Mouse (Mus musculus) urinary bladder, adult 18-20 months (tissue): ENCODE data around the gene Ripply3.

ENCODE experiments used
- DNase-seq, 2 experiments: peaks; one replicate each; pipeline ENCODE4 v3.0.0; 2022; ENCODE audit warnings: low spot score in 2 of 2, mixed read lengths in 2 of 2

Ripply3 gene

DNA sequence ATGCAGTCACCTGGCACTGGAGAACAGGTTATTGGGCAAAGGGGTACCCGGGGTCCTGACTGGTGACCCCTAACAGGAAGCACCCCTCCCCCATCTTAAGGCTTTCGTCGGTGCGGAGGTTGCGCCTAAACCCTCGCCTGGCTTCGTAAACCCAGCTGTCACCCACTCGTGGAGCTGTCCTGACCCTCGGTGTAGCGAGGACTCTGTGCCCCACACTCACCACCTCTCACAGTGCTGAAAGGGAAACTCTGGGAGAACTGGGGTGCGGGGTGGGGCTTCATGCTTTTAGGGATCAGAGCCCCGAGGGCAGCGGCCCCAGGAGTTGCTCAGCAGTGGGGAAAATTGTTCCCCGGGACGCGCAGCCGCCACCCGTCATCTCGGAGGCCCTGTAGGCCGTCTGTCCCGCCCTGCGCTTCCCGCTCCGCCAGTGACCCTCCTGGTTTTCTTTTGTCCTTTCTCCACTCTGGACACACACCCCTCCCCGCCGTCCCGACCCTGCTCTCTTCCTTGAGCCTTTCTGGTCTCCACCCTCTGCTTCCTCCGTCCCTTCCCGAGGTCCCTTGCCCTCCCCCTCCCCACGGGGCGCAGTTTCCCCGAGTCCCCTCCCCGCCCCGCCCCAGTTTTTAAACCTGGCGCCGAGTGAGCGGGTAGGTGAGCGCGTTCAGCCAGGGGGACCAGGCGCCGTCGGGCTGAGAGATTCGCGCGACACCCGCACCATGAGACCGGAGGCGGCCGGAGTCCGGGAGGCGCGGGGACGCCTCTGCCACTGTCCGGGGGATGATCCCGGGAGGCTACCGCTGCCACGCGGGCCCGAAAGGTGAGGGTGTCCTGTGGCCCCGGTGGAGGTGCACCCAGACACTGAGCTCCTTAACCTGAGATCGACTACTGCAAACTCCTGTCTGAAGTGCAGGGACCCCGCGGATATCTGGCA lies at the start of gene Ripply3:
Ripply3 (plus strand) TSS at position 640 of the 931 bp plus-strand sequence.
- peak; percentile 24 to 57 for DNase-seq

DNA sequence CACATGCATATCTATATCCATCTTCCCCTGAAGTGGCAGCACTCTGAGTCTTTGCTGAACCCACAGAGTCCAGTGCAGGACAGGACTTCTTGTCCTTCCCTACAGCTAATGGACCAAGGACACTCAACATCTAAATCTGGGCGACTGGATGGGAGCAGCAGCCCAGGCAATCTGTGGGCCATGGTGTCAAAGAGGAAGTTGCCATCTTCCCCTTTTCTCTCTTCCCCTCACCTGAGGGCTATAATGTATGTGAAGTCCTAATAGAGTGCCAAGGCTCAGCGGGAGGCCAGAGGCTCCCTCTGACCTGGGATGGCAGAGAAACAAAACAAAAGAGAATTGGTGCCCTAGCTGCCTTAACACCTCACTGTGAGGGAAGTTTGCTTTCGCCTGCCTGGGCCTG lies 44.2 kb upstream of the Ripply3 start:
- no peak for DNase-seq

DNA sequence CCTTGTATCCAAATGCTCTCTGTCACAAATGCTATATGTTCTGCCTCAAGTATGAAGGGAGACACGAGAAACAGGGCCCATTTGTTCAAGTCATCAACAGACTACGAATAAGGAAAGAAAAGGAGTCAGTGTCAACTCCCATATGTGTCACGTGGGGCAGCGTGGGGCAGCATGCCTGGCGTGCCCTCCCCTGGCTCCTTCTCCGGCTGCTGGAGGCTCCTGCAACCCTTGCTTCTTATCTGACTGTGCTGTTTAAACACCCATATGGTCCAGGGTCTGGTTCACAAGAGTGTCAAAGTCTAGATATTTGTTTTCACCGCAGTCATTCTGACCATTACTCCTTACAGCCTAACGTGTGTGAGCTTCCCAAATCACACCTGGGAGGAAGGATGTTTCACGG lies 40.4 kb upstream of the Ripply3 start:
- no peak for DNase-seq

DNA sequence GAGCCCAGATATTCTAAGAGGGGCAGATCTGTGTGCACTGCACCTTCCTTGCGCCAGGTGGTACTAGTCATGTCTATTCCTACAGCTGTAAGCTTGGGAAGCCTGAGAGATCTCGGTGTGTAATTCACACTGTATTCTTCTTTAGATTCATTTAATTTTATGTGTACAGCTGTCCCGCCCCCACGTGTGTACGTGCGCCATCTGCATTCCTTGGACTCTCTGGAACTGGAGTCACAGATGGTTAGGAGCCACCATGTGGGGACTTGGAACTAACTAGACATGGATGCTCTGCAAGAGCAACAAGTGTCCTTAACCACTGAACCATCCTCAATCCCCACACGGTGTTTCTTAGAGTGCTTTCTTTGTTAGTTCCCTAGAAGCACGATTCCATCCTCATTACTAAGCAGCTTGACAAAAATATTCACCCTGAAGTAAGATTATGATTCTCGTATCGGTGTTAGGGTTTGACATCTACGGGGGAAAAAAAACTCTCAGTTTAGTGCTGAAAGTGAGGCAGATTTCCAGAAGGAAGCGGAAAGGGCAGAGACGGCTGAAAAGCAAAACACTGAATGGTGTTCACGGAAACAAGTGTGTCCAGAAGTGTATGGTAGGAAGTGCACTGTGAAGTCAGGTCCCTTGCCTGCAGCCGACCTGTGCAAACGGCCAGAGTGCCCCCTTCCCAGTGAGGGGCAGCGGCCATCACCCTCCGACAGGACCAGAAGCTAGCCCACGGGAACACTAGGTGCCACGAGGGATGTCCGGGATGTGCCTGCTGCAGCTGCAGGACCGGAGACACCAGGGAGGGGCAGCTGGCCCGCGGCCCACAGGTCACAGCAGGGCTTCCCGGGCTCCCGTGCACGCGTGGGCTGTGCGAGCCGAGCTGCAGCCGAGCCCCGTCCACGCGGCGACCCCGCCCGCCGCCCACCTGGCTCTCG lies 38.8 kb upstream of the Ripply3 start:
- DNase-seq = peak in 1 of 2 experiments; percentile 40

DNA sequence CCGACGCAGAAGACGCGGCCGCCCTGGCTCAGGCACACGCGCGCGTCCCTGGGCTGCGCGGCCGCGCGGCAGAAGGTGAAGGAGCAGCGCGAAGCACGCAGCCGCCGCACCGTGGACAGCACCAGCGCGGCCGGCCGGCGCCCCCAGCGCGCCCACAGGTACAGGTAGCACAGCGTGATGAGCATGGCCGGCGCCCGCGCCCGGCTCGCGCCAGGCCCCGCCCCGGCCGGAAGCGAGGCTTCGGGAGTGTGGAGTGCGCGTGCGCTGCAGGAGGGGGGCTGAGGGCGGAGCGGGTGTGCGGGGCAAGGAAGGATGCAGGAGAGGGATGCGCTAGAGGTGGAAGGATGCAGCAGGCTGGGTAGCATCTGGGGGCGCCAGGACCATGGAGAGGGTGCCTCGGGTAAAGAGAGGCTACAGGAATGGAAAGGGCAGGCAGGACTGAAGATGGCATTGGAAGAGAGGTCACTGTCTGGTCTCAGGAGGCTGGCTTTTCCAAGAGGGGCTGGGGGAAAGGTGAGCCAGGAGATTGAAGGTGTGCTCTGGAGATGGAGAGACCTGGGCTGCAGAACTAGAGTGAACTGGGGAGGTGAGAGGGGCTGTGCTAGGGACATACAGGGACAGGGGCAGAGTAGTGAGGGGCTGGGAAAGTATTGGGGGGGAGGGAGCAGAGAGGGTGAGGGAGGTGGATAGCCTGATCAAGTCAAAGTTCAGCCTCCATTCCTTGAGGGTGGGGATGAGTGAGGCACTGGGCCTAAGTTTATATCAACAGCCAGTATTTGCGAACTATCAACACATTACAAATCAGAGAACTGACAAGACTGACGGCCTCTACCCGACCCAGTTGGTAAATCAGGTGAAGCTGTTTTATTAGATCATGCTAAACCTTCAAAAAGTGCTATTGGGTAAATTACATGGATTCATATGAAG lies 37.9 kb upstream of the Ripply3 start:
- peak; percentile 66 to 73 for DNase-seq

DNA sequence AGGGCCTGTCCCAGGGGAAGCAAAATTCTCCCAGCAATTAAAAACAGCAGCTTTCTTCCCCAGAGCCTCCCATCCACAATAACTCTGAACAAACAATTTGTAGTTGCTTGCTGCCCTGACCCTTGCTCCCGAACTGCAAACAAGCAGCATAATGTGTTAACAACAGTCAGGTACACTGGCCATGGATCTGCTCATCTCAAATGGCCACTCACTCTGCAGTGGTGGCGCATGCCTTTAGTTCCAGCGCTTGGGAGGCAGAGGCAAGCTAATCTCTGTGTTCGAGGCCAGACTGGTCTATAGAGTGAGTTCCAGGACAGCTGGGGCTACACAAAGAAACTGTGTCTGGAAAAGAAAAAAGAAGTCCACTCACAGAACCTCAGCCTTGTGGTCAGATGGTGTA lies 37.1 kb upstream of the Ripply3 start:
- DNase-seq = no peak

DNA sequence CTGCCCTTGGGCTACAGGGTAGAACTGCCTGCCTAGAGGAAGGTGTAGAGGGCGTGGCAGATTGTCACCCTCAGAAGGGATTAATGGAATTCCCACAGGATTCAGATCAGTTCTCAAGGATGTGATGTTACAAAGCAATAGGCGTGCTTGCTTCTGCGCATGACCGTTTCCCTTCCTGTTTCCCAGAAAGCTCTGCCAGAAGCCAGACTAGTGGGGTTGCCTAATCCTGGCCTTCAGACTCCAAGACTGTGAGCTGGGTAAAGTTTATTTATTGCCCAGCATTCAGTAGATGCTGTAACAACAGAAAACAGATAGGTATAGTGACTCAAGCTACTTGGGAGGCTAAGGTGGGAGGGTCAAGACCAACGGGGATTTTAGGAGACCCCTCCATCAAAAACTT lies 30.1 kb upstream of the Ripply3 start:
- DNase-seq = no peak

DNA sequence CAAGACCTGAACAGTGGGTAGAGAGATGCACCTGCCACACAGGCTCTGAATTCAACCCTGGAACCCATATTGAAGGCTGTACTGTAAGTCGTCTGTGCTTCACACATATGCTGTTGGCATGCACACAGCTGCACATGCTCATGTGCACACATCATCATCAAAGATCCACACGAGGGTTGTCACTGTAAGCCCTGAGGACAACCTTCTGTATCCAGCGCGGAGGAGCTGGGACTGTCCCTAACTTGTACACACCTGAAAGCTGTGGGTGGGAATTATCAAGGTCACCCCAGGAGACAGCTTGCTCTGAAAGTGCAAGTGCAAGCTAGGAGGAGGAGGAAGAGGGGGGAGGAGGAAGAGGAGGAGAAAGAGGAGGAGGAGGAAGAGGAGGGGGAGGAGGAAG lies 29.0 kb upstream of the Ripply3 start:
- no peak for DNase-seq

DNA sequence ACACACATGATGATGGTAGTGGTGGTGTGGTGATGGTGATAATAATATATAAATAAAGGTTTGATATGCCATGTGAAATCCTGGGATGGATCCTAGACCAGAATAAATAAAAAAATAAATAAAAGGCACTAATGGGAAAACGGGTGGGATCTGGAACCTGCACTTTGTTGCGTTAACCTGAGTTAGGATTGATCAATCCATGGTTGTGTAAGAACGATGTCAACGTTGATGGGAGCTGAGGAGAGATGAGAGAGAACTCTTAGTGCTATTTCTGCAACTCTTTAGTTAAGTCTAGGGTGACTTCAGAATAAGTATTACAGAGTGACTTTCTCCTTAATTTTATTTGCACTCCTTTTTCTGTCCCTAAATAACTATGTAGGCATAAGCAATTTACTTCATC lies 27.0 kb upstream of the Ripply3 start:
- DNase-seq = no peak

DNA sequence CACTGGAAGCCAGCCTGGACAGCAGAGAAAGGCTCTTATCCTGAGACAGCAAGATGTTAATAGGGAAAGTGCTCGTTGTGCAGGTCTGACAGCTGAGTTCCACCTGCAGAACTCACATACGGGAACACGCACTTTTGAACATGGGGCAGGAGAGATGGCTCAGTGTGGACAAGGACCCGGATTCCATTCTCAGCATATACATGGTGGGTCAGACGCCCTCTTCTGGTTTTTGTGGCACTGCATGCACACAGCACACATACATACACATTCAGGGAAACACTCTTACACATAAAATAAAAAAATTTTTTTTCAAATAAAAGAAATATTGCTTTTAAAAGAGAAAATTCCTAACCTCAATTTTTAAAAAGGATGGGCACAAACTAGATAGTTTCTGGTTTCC lies 26.5 kb upstream of the Ripply3 start:
- DNase-seq = no peak

DNA sequence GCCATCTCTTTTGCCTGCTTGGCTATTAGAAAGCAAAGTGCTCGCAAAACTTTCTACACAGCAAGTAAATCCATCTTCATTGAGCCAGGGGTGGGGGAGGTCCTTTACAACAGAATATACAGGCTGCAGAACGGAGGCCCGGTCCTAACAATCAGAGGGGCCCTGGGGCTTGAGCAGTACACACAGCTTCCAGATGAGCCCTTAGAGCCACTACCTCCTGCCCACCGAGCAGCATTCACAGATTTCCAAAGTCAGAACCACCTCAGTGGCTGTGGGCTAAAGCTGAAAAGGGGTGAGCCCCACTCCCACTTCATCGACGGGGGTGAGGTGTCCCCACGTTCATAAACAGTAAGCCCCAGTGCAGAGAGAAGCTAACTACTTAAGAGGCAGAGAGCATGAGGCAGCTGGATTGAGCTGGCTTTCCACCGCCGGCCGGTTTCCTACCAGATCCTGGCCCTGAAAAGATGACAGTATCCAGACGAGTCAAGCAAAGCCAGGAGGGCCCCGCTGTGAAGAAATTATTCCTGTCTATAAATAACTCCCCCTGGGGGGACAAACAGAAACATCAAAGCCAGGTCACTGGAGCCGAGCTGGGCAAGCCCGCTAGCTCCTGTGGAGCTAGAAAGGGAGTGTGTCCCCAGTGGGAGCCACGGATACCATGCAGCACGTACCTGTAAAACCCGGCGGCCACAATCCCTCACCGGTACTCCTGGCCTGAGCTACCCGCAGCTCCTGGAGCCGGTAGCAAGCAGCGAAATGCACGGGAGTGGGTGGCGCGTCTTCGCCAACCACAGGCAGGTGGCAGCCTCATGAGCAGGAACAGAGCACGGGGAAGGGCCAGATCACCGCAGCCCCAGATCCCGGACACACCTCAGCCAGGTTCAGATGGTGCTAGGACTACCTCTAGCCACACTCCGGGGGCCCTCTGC lies 25.7 kb upstream of the Ripply3 start:
- DNase-seq = peak; percentile 26 to 34

DNA sequence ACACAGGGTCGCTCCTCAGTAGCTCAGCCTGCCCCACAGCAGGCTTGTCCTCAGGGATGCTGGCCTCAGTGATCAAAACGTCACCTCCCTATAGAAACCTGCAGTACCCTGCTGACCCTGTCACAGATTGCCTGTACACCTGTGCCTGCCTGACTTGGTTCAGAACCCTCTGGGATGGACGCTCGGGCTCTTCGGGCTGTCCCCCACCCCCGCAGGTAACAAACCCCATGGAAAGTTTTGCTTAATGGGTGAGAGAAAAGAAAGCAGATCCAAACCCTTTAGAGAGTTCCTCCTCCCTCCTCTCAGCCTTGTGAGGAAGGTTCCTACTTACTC lies 25.1 kb upstream of the Ripply3 start:
- no peak for DNase-seq

DNA sequence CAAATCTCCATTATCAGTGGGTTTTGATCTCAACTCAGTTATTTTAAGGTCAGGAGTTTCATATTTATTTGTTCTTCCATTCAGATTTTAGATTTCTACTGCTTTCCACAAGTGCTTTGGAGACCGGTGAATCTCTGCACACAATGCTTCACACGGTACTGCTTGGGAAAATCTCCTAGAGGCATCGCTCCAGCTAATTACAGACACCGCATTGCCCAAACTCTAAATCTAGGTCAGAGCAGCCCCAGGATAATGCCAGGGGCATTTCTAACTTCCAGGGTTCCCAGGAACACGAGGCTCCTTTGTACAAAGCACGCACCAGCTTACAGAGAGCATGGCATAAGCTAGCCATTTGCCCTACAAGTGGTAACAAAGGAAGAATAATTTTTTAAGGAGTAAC lies 20.7 kb upstream of the Ripply3 start:
- no peak for DNase-seq

DNA sequence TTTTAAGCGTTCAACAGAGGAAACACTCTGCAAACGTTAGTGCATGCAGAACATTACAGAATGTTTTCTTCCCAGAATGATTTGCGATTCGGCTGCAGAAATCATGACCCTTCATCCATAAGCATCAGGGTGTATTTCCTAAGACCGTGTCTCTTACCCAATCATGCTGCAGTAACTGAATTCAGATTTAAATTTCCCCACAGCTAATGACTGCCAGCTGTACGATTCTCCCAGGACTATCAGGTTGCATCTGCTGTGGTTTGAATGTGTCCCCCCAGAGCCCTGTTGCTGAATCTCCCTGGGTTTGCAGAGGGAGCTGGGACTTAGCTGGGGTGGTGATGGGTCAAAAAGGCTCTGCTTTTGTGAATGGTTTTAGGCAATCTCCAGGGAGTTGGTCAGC lies 20.3 kb upstream of the Ripply3 start:
- DNase-seq = no peak

DNA sequence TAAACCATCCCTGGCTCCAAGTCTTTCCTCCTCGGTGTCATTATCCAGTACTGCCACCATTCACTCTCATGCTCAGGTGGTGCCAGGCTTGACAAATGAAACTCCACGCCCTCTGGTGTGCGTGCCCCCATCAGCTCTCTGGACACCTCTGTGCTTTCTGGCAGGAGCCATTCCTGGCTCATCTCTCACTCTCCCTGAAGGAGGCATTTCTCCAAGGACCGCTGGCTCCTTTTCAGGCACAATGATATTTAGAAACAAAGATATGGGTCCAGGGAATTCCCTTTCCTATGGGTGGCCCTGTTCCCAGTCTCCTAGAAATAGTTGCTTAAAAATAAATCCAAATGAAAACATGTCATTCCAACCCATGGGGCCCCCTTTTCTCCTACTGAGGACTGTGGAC lies 19.2 kb upstream of the Ripply3 start:
- DNase-seq = no peak

DNA sequence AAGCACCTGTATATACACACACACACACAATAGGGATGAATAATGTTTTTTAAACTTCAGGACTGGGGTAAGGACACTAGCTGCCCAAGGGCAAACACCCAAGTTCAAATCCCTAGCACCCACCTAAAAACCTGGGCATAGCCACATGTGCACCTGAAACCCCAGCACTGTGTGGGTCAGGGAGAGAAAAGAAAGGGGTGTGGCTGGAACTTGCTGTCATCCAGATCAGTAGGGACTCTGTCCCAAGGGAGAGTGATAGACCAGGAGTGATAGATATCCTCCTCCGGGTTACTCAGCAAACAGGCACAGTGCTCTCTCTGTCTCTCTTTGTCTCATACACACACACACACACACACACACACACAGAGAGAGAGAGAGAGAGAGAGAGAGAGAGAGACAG lies 16.8 kb upstream of the Ripply3 start:
- no peak for DNase-seq

DNA sequence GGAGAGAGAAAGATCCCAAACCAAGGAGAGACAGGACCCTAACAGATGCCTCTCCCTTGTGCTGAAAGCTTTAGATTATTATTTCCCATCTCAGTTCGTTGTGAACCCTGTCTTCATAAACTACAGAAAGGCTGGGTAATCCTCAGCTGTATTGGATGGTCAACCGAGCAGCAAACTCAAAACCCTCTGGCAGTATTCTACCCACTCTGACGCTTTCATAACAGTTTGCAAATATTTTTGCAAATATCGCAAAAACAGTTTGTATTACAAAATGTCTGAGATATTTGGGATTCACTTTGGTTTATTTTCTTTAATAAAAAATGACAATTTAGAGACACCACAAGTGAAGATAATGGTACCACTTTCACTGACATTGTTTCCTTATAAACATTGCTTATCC lies 16.3 kb upstream of the Ripply3 start:
- no peak for DNase-seq

DNA sequence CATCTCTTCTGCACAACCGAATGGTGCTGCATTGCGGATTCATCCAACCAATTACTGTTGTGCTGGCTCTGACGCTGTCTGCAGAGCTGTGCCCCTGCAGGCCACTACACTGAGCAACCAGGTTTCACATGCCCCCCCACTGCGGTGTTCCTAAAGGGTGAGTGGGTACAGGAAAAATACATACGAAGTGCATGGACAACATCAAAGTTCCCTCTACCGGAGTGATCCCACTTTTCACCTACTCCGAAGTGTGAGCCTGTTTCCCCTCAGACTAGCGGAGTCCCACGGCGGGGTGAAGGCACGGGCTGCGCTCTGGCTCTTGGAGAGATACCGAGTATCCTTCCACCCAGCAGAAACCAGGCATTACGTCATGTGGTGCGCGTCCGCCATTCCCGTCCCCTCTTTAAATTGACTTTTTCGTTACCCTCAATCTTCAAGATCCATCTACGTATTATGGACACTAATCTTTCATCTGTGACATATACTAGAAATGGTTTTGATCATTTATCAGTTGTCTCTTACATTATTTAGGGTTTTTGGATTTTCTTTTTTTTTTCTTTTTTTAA lies 15.5 kb upstream of the Ripply3 start:
- peak; percentile 61 to 67 for DNase-seq

DNA sequence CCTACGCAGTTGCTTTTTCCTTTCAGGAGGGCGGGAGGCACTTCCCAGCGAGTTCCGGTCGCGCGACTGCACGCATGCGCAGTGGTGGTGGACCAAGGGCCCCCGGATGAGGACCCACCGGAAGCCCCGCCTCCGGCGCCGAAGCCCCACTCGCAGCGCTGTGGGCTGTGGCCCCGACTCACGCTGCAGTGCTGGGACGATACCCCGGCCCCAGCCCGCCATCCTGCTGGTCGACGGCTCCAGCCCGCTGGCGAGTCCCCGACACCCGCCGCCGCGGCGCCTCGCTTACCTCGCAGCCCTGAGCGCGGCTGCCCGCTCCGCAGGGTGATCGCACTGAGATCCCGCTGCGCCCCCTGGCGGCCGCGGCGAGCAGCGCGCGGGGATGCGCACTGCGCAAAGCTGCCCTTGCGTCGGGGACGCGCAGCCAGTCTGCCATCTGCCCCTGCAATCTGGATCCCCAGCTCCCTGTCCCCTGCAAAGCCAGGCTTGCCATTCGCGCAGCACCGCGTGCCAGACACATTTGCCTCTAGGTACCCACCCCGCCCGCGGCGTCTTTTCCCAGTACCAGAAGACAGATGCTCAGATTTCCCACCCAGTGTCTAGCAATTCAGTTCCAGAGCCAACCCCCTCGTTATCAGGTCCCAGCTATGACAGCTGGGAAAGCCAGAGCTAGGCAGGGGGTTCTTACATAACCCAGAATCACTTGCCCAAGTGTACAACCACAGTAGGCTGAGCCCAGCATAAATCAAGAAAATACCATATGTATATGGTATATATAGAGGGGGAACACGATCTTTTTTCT lies 14.8 kb upstream of the Ripply3 start, which contains the start of gene Hlcs:
Hlcs (minus strand) TSS at position 343 of the 802 bp plus-strand sequence.
- peak; percentile 95 to 96 for DNase-seq
